Mouse (Mus musculus): ENCODE data around the gene Golph3l. TPM values are rescaled to one million over a fixed set of nuclear protein-coding genes. Genes with fewer than 3 reads are reported as not detected.

The Golph3l gene
- polyA plus RNA-seq, 1 experiment from 2014 or later: 27.4 TPM

DNA sequence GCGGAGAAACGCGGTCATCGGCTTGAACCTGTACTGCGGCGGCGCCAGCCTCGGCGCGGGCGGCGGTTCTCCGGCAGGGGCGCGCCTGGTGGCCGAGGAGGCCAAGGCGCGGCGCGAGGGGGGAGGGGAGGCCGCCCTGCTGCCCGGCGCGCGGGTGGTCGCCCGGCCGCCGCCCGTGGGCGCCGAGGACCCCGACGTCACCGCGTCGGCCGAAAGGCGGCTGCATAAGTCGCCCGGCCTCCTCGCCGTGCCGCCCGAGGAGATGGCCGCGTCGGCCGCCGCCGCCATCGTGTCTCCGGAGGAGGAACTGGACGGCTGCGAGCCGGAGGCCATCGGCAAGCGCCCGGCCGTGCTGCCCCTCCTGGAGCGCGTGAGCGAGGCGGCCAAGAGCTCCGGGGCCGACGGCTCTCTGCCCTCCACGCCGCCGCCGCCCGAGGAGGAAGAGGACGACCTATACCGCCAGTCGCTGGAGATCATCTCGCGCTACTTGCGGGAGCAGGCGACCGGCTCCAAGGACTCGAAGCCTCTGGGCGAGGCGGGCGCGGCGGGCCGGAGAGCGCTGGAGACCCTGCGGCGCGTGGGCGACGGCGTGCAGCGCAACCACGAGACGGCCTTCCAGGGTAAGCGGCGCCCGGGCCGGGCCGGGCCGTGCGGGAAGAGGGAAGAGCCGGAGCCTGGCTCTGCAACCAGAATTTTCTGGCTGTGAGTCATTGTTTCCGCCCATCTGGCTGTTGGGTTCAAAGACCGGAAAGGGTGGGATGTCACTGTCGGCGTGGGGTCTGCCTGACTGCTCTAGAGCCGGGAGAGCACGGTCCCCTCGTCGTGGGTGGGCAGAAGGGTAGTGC, 70.4 kb downstream of the Golph3l start:
- WGBS: under 1% methylated on average over 91 of the region's 113 CpGs

DNA sequence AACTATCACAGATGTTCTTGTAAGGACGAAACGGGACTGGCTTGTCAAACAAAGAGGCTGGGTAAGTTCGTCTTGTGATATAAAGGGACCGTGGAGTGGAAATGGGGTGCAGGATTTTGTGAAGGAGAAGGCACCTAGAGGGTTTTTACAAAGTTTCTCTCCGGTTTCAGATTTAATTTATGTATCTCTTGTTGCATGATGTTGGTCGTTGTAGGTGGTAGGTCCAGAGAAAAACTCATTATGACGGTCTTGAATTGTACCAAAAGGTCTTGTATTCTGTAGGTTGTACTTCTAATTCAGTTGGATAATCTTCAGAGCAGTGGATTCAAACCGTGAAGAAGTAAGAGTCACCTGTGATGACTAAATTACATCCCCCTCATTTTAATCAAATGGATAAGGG, 71.2 kb downstream of the Golph3l start:
- 2% methylated on average over 8 of the region's 8 CpGs for WGBS
- Histone ChIP-seq H3K36me3 (replicated peaks) (no peaks in the 10 kb centered on the region; the same call in 1 of the 2 replicates), H3K9me3 (no peaks in the 10 kb centered on the region), H3K27ac (peak overlapping the region; percentile 98), H3K4me2 (peak overlapping the region; percentile 59), H3K27me3 (replicated peaks) (no peaks in the 10 kb centered on the region), H3K9ac (peak overlapping the region; percentile 97), H3K4me3 (peak overlapping the region; percentile 90), H3K4me1 (peaks cover 50% of the 10 kb centered on the region)
- ATAC-seq (replicated peaks): no peak

More for the DNA sequence above, 70.4 kb downstream of the Golph3l start:
- Histone ChIP-seq H3K27ac (peak overlapping the region; percentile 98), H3K36me3 (replicated peaks) (no peaks in the 10 kb centered on the region; the same call in 1 of the 2 replicates), H3K4me2 (peak overlapping the region; percentile 59), H3K9me3 (no peaks in the 10 kb centered on the region), H3K4me1 (peaks cover 47% of the 10 kb centered on the region), H3K27me3 (replicated peaks) (no peaks in the 10 kb centered on the region), H3K9ac (peak overlapping the region; percentile 97), H3K4me3 (peak overlapping the region; percentile 90)
- peak; percentile 81 for ATAC-seq (replicated peaks)

DNA sequence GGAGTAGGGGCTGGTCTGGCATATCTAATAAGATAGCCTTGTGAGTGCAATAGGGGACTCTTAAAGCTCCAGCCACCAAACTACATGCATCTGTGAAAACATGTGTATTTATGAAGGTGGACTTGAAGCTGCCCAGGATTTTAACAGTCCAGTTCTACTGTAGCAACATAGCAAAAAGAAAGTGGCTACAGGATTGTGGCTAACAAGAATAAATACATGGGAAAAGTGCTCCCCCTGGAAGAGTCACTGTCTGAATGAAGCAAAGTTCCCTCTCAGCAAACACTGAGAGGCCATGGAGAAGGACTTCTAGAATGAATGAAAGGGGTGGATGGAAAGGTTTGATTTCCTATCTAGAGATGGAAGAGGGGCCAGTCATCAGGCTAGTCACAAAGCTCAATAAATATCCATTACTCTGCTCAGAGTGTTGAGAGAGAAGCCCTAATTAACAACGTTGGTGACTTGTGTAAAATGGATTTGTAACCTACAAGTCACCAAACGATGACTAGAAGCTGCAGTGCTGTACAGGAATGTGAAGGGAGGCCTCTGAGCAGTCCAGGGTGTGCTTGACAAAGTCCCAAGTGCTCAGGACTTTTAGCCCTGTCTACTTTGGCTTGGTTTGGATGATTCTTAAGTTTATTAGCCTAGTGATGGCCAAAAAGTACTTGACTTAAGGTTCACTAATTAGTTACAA, 72.2 kb downstream of the Golph3l start:
- Histone ChIP-seq H3K27me3 (replicated peaks) (no peaks in the 10 kb centered on the region), H3K4me3 (peak overlapping the region; percentile 90), H3K36me3 (replicated peaks) (no peaks in the 10 kb centered on the region; the same call in 1 of the 2 replicates), H3K4me1 (peaks cover 50% of the 10 kb centered on the region), H3K4me2 (peak overlapping the region; percentile 59), H3K9ac (peak overlapping the region; percentile 97), H3K9me3 (no peaks in the 10 kb centered on the region), H3K27ac (no peak overlapping the region)
- no peak for ATAC-seq (replicated peaks)
- 48% methylated on average over 2 of the region's 2 CpGs for WGBS

DNA sequence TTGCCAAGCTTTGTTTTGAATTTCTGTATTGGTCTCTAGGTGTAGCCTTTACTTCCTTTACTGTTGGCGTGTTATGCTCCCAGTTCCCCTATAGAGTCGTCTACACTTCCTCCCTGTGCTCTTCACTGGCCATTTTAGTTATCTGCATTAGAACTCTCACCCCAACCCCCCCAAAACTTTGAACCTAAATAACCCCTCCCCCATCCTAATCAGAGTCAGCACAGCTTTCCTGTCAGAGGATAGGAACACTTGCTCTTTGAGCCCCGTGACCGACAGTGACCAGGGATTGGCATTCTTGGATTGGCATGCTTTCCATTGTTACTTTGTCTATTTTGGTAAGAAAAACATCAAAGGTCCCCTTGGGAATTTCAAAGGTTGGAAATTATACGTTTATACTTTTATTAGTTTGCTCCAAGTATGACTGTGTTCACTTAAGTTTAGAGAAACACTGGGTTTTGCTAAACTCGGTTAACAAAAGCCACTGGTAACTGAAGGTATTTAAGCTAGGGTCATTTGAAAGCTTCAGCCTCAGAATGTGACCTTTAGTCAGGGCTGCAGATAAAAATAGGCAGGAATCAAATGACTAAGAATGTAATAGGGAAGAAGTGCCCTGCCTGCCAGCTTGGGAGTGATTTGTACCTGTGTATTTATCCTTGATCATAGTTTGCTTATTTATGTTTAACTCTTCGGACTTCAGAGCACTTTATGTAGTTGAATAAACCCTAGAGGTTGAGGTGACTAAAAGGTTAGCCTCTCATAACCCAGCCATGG, 73.4 kb downstream of the Golph3l start:
- ATAC-seq (replicated peaks): no peak
- Histone ChIP-seq H3K9me3 (no peaks in the 10 kb centered on the region), H3K4me3 (no peak overlapping the region), H3K27me3 (replicated peaks) (no peaks in the 10 kb centered on the region), H3K4me1 (peaks cover 50% of the 10 kb centered on the region), H3K9ac (no peak overlapping the region), H3K27ac (no peak overlapping the region), H3K4me2 (peak overlapping the region; percentile 27), H3K36me3 (replicated peaks) (no peaks in the 10 kb centered on the region; the same call in 1 of the 2 replicates)
- WGBS: 71% methylated on average over 7 of the region's 7 CpGs

DNA sequence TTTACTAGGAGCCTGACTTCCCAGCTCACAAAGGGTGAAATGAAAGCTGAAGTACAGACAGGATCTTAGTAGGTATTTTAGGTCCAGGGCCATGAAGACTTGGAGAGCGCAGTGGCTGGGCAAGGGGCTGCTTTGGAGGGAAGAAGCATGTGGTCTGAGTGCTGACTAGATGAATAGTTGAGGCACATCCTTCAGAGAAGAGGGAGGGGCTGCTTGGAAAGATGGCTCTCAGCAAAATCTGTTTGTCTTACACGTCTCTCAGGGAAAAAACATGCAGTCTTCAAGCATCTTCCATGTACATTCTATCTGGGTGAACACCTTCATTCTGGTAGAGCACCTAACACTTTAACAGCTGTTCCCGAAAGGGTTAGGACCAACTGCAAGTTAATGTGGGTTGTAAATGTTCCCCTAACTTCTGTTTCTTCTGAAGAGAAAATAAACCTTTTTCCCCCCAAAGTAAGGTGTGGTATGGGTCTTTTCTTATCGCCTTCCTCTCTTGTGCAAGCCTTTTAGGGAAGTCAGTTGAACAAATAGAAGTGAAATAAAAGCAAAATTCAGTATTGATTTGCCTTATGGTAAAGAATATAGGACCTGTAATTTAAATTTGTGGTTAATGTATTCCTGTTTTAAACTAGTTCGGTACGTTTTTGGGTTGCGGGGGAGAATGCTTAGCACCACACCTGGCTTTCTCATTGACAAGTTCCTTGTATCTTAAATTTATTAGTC, 74.2 kb downstream of the Golph3l start:
- no peak for ATAC-seq (replicated peaks)
- Histone ChIP-seq H3K4me2 (peak overlapping the region; percentile 12; the same call in 1 of the 2 replicates), H3K27ac (no peak overlapping the region), H3K4me1 (peaks cover 49% of the 10 kb centered on the region), H3K9me3 (no peaks in the 10 kb centered on the region), H3K9ac (no peak overlapping the region), H3K36me3 (replicated peaks) (no peaks in the 10 kb centered on the region; the same call in 1 of the 2 replicates), H3K4me3 (no peak overlapping the region), H3K27me3 (replicated peaks) (no peaks in the 10 kb centered on the region)
- WGBS: 88% methylated on average over 7 of the region's 7 CpGs

DNA sequence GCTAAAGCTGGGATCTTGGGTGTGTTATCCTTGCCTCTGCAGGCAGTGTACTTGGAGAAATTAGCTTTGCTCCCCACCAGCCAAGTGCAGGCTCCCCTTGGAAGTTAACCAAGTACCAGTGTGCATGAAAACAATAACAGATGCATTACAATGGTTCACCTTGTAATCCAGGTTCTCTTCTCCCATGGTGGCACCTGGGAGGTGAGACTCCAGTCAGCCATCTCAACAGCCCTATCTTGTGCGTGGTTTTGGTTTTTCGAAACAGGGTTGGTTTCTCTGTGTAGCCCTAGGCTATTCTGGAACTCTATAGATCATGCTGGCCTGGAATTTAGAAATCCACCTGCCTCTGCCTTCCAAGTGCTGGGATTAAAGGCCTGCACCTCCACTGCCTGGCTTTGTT, 74.8 kb downstream of the Golph3l start:
- Histone ChIP-seq H3K4me3 (no peak overlapping the region), H3K9ac (no peak overlapping the region), H3K4me2 (no peak overlapping the region), H3K27me3 (replicated peaks) (no peaks in the 10 kb centered on the region), H3K4me1 (peaks cover 47% of the 10 kb centered on the region), H3K9me3 (no peaks in the 10 kb centered on the region), H3K36me3 (replicated peaks) (no peaks in the 10 kb centered on the region; the same call in 1 of the 2 replicates), H3K27ac (no peak overlapping the region)
- ATAC-seq (replicated peaks): no peak
- WGBS: 90% methylated on average over 2 of the region's 2 CpGs

DNA sequence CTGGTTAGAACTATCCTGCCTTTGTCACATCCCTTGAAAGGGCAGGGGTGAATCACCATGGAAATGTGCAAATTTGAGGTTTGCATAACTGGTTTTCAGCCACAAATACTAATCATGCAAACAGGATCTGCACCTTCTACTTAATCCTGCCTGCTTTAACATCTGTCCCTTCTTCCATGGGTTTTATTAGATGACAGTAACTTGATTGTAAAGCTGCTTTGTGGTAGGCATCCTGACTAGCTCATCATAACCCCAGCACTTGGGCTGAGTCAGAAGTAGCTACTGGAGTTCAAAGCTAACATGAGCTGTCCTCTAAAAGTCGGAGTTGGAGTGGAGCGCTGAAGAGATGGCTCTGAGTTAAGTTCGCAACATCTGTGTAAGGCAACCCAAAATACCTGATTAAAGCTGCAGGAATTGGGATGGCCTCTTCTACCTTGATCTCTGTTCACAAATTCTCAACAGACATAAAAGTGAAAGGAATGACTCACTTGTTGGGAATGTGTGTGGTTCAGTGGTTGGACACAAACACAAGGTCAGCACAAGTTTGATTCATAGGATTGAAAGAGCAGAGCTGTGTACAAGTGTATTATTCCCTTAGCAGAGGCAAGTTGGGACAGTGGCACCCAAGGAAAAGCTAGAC, 75.4 kb downstream of the Golph3l start:
- Histone ChIP-seq H3K27ac (no peak overlapping the region), H3K27me3 (replicated peaks) (no peaks in the 10 kb centered on the region), H3K36me3 (replicated peaks) (no peaks in the 10 kb centered on the region; the same call in 1 of the 2 replicates), H3K4me3 (no peak overlapping the region), H3K9ac (no peak overlapping the region), H3K4me2 (no peak overlapping the region), H3K4me1 (peaks cover 47% of the 10 kb centered on the region), H3K9me3 (no peaks in the 10 kb centered on the region)
- no peak for ATAC-seq (replicated peaks)
- 92% methylated on average over 3 of the region's 3 CpGs for WGBS

DNA sequence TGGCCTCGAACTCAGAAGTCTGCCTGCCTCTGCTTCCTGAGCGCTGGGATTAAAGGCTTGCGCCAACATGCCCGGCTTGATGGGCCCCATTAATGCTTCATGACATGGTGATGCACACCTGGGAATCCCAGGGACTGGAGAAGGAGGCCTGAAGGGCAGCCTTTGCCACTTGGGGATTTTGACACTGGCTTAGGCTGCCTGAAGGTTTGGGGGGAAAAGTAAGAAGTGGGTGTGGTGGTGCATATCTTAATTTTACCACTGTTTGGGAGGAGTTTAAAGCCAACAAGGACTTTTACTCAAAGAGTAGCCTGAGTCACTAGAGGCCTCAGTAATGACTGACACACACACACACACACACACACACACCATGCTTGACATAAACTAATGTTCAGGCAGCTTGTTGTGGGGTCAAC, 76.2 kb downstream of the Golph3l start:
- peaks cover 47% of the 10 kb centered on the region for H3K4me1 ChIP-seq
- H3K27me3 ChIP-seq (replicated peaks): no peaks in the 10 kb centered on the region
- no peak for ATAC-seq (replicated peaks)
- H3K4me2 ChIP-seq: no peak overlapping the region
- H3K9me3 ChIP-seq: no peaks in the 10 kb centered on the region
- WGBS: 90% methylated on average over 4 of the region's 4 CpGs
- H3K4me3 ChIP-seq: no peak overlapping the region
- no peaks in the 10 kb centered on the region; the same call in 1 of the 2 replicates for H3K36me3 ChIP-seq (replicated peaks)
- H3K27ac ChIP-seq: no peak overlapping the region
- H3K9ac ChIP-seq: no peak overlapping the region

DNA sequence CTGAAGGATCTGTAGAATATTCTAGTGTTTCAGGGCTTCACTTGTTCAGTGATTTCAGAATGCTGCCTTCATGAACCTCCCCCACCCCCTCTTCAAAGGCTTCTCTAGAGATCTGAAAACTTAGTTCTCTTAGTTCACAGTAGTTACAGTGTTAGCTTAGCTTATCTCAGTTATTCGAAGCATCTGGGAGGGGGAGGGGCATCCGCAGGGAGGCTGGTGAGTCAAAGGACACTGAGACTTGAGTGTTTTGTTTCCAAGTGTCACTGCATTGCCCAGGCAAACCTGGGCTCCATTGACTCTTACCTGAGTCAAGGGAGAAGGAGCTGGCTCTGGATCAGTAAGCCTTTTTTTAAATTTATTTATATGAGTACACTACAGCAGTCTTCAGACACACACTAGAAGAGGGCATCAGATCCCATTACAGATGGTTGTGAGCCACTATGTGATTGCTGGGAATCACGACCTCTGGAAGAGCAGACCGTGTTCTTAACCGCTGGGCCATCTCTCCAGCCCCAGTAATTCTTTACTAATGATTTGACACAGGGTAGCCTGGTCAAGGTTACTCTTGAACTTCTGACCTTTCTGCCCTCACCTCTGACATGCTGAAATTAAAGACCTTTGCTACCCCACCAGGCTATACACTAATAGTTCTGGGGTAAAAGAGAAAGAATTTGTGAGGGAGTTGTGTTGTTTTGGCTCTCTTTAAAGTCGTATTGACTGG, 77.5 kb downstream of the Golph3l start:
- Histone ChIP-seq H3K4me2 (no peak overlapping the region), H3K36me3 (replicated peaks) (no peaks in the 10 kb centered on the region; the same call in 1 of the 2 replicates), H3K27me3 (replicated peaks) (no peaks in the 10 kb centered on the region), H3K4me3 (no peak overlapping the region), H3K4me1 (peaks cover 35% of the 10 kb centered on the region), H3K27ac (no peak overlapping the region), H3K9me3 (no peaks in the 10 kb centered on the region), H3K9ac (no peak overlapping the region)
- ATAC-seq (replicated peaks): no peak
- 78% methylated on average over 6 of the region's 6 CpGs for WGBS

DNA sequence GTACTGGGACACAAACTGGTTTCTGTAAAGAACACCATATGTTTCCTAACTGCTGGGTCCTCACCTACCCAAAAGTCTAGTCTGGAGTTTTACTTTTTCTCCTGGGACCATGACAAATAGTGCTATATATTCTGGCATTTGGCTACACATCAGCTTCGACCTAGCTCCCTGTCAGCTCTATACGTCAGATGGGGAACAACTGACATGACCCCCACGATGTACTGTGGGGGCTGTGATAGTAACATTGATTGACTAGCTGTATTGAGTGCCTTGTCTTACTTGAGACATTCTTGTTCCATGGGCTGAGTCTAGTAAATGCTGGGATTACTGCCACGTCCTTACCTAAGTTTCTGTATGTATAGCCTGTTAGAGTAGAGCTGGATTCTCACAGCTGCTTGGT, 78.8 kb downstream of the Golph3l start:
- no peak overlapping the region for H3K4me3 ChIP-seq
- no peaks in the 10 kb centered on the region for H3K9me3 ChIP-seq
- H3K36me3 ChIP-seq (replicated peaks): peaks cover 2% of the 10 kb centered on the region; the same call in 1 of the 2 replicates
- no peaks in the 10 kb centered on the region for H3K27me3 ChIP-seq (replicated peaks)
- no peak overlapping the region for H3K4me2 ChIP-seq
- no peak for ATAC-seq (replicated peaks)
- H3K27ac ChIP-seq: peak overlapping the region; percentile 40
- H3K9ac ChIP-seq: no peak overlapping the region
- peaks cover 23% of the 10 kb centered on the region for H3K4me1 ChIP-seq
- 75% methylated on average over 4 of the region's 4 CpGs for whole genome bisulfite sequencing

DNA sequence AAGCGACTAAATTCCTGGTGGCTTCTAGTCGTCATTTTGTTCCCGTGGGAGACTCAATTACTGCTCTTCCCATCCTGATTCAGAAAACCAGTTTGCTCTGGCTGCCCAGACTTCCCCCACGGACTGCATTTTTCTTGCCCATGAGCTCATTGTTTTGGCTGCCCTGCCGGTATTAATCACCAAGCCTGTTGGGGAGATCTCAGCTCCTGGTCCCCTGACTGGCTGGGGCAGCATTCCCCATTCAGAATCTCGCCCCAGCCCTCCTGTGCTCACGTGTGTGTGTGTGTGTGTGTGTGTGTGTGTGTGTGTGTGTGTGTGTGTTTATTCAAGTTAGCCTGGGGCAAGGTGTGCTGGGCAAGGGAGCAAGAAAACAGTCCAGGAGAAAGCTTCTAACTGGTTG, 79.3 kb downstream of the Golph3l start:
- H3K4me3 ChIP-seq: no peak overlapping the region
- peak overlapping the region; percentile 40 for H3K27ac ChIP-seq
- 46% methylated on average over 7 of the region's 7 CpGs for WGBS
- H3K9me3 ChIP-seq: no peaks in the 10 kb centered on the region
- H3K36me3 ChIP-seq (replicated peaks): peaks cover 2% of the 10 kb centered on the region; the same call in 1 of the 2 replicates
- H3K27me3 ChIP-seq (replicated peaks): no peaks in the 10 kb centered on the region
- peaks cover 18% of the 10 kb centered on the region for H3K4me1 ChIP-seq
- H3K9ac ChIP-seq: no peak overlapping the region
- no peak for ATAC-seq (replicated peaks)
- H3K4me2 ChIP-seq: no peak overlapping the region
